Mouse (Mus musculus) thymus, adult 2 months (tissue): ENCODE measurements around the gene Abca3. TPM values are rescaled to one million over a fixed set of nuclear protein-coding genes. Genes with fewer than 3 reads are reported as not detected.
A peak's percentile ranks its signal among the peaks of the same experiment; 100 is the strongest.

ENCODE experiments used
- DNase-seq: peaks from one replicate; pipeline ENCODE4 v3.0.0; 2021
- H3K27ac ChIP-seq: fragments of 200-500 bp; 2 replicates; pipeline ENCODE4 v1.5.1; 2012; ENCODE audit warnings: low read length, control low read depth; ENCODE audit not compliant: control insufficient read depth, insufficient read depth
- H3K27me3 ChIP-seq: fragments of 200-500 bp; 2 replicates; pipeline ENCODE4 v1.6.1; 2012; ENCODE audit warnings: mild to moderate bottlenecking, low read length, moderate library complexity, mixed read lengths; ENCODE audit not compliant: control insufficient read depth, insufficient read depth
- H3K36me3 ChIP-seq: fragments of 200-500 bp; 2 replicates; pipeline ENCODE4 v1.6.1; 2012; ENCODE audit warnings: mild to moderate bottlenecking, low read length, moderate library complexity; ENCODE audit not compliant: control insufficient read depth, insufficient read depth
- H3K4me1 ChIP-seq: fragments of 200-500 bp; replicated peaks from 2 replicates; pipeline ENCODE4 v1.6.1; 2012; ENCODE audit warnings: low read length; ENCODE audit not compliant: control insufficient read depth, insufficient read depth
- H3K4me3 ChIP-seq: fragments of 200-500 bp; 2 replicates; pipeline ENCODE4 v1.5.1; 2012; ENCODE audit warnings: mild to moderate bottlenecking, low read length, control low read depth, moderate library complexity; ENCODE audit not compliant: control insufficient read depth, insufficient read depth
- CTCF ChIP-seq: fragments of 200-500 bp; IDR thresholded peaks from 2 replicates; pipeline ENCODE4 v1.5.1; 2012; ENCODE audit warnings: mild to moderate bottlenecking, control low read depth, low read length, moderate library complexity, borderline replicate concordance; ENCODE audit not compliant: control insufficient read depth, poor library complexity, insufficient read depth; ENCODE audit errors: extremely low read depth
- POLR2A ChIP-seq: fragments of 200-500 bp; IDR thresholded peaks from 2 replicates; pipeline ENCODE4 v1.6.1; 2012; ENCODE audit warnings: mild to moderate bottlenecking, low read length, control low read depth, moderate library complexity; ENCODE audit not compliant: control insufficient read depth, poor library complexity, insufficient read depth; ENCODE audit errors: extremely low read depth
- WGBS: fragments of 180-500 bp; shearing (Covaris S2); methylation state at CpG from one replicate; pipeline ENCODE4 v1.1.7; 2018; 5-methylcytosine and 5-hydroxymethylcytosine counted together
- polyA plus RNA-seq: library from polyadenylated mRNA; depleted of rRNA; stranded (reverse); fragments of >200 nt; gene quantifications from 2 replicates; pipeline ENCODE4 v1.2.3, GENCODE M21; 2012

Gene Abca3
- polyA plus RNA-seq, 1 experiment = 34.8 TPM

GRCm38 (mm10) chr17:24402371-24402770 is 50.6 kb downstream of the Abca3 start:
- WGBS = 96% methylated on average over 3 of the region's 3 CpGs
- Histone ChIP-seq H3K4me3 (no peak overlapping the region), H3K36me3 (no peaks in the 10 kb centered on the region; the same call in 1 of the 2 replicates), H3K4me1 (no peaks in the 10 kb centered on the region), H3K27ac (no peak overlapping the region), H3K27me3 (no peaks in the 10 kb centered on the region)
- no peak for TF ChIP-seq POLR2A
- no peak for TF ChIP-seq CTCF
- no peak for DNase-seq

GRCm38 (mm10) chr17:24407116-24407803 is 55.5 kb downstream of the Abca3 start:
- TF ChIP-seq POLR2A (no peak), CTCF (no peak)
- peaks cover 21% of the 10 kb centered on the region for H3K36me3 ChIP-seq

GRCm38 (mm10) chr17:24413557-24414211 is 61.9 kb downstream of the Abca3 start:
- peak overlapping the region; percentile 61 for H3K4me3 ChIP-seq
- WGBS = 11% methylated on average over 22 of the region's 22 CpGs
- H3K36me3 ChIP-seq = peaks cover 21% of the 10 kb centered on the region
- no peaks in the 10 kb centered on the region for H3K27me3 ChIP-seq
- 0 out of 2 replicates have a peak, but pooled peaks have one; percentile 15 for TF ChIP-seq CTCF
- no peak for TF ChIP-seq POLR2A
- DNase-seq = peak; percentile 50
- H3K4me1 ChIP-seq = peaks cover 9% of the 10 kb centered on the region
- H3K27ac ChIP-seq = peak overlapping the region; percentile 86

More at GRCm38 (mm10) chr17:24407116-24407803, 55.5 kb downstream of the Abca3 start:
- no peak overlapping the region for H3K27ac ChIP-seq
- WGBS = 96% methylated on average over 12 of the region's 12 CpGs
- no peaks in the 10 kb centered on the region for H3K27me3 ChIP-seq
- no peak for DNase-seq
- H3K4me1 ChIP-seq = no peaks in the 10 kb centered on the region
- H3K4me3 ChIP-seq = no peak overlapping the region

GRCm38 (mm10) chr17:24414230-24414976 is 62.7 kb downstream of the Abca3 start, which contains the start of gene Rnps1:
Gene Rnps1 (plus strand): TSS chr17:24414565.
- Histone ChIP-seq H3K4me1 (peaks cover 9% of the 10 kb centered on the region), H3K4me3 (peak within 1 kb of the TSS; percentile 69), H3K27ac (peak within 1 kb of the TSS; percentile 86), H3K27me3 (no peaks in the 10 kb centered on the region), H3K36me3 (peaks cover 21% of the 10 kb centered on the region)
- WGBS = under 1% methylated on average over 64 of the region's 64 CpGs
- peak; percentile 89 for DNase-seq
- TF ChIP-seq CTCF (no peak), POLR2A (peak; percentile 65)

- TF ChIP-seq CTCF = no peak
- no peak for TF ChIP-seq POLR2A
- Histone ChIP-seq H3K4me3 (peak overlapping the region; percentile 69), H3K4me1 (peaks cover 9% of the 10 kb centered on the region), H3K27me3 (no peaks in the 10 kb centered on the region), H3K27ac (peak overlapping the region; percentile 5; the same call in 1 of the 2 replicates), H3K36me3 (peaks cover 21% of the 10 kb centered on the region)
- under 1% methylated on average over 21 of the region's 21 CpGs for WGBS
- DNase-seq = no peak
Measured at GRCm38 (mm10) chr17:24415011-24415410, 63.3 kb downstream of the Abca3 start.

GRCm38 (mm10) chr17:24416051-24416652 is 64.4 kb downstream of the Abca3 start:
- peaks cover 29% of the 10 kb centered on the region for H3K36me3 ChIP-seq
- TF ChIP-seq CTCF = no peak
- H3K27ac ChIP-seq = no peak overlapping the region
- H3K27me3 ChIP-seq = no peaks in the 10 kb centered on the region
- 82% methylated on average over 3 of the region's 3 CpGs for WGBS
- no peak for DNase-seq
- H3K4me1 ChIP-seq = peaks cover 9% of the 10 kb centered on the region
- no peak overlapping the region for H3K4me3 ChIP-seq
